Mouse (Mus musculus) CH12.LX (cell line): ENCODE measurements at regions not wholly inside any gene's neighbourhood (a gene's known extent, or its start where the extent isn't known, plus 50 kb on each side); places are given as distances from the start of the nearest gene placed in this dataset.

Experiments
- DNase-seq: peaks from one replicate; pipeline ENCODE4 v3.0.0-alpha.2; 2013; ENCODE audit errors: extremely low read depth
- H3K27ac ChIP-seq: 2 replicates; pipeline ENCODE4 v1.5.1; 2012; ENCODE audit warnings: low read depth, mild to moderate bottlenecking, control low read depth, moderate library complexity; ENCODE audit not compliant: insufficient read depth
- H3K27me3 ChIP-seq: replicated peaks from 2 replicates; pipeline ENCODE3; 2012; ENCODE audit warnings: inconsistent platforms
- H3K36me3 ChIP-seq, 2 experiments: replicated peaks in 1 of 2; 2 replicates each; pipeline versions ENCODE3 to v1.6.1; 2012; ENCODE audit warnings: inconsistent platforms in 1 of 2, low read length in 1 of 2, mild to moderate bottlenecking in 1 of 2, mixed read lengths in 1 of 2, moderate library complexity in 1 of 2; ENCODE audit not compliant: control insufficient read depth in 1 of 2, insufficient read depth in 1 of 2
- H3K4me1 ChIP-seq, 2 experiments: 2 replicates each; pipeline ENCODE4 v1.6.1; 2012; ENCODE audit warnings: inconsistent platforms in 1 of 2, moderate library complexity in 1 of 2; ENCODE audit not compliant: insufficient read depth in 2 of 2, control insufficient read depth in 1 of 2
- H3K4me2 ChIP-seq: 2 replicates; pipeline ENCODE4 v1.6.1; 2012; ENCODE audit warnings: low read depth, mild to moderate bottlenecking, control low read depth; ENCODE audit not compliant: poor library complexity, insufficient read depth, severe bottlenecking
- H3K4me3 ChIP-seq, 3 experiments: fragments of 150-350 bp in 1 of 3; sonication (generic) in 1 of 3; replicated peaks in 1 of 3; 2 replicates each; pipeline versions ENCODE3 to v1.5.1; 2011 to 2012; ENCODE audit warnings: low read depth in 2 of 3, low read length in 2 of 3, mild to moderate bottlenecking in 2 of 3, moderate library complexity in 2 of 3, control low read depth in 1 of 3, improper control_type of control experiment in 1 of 3, inconsistent platforms in 1 of 3, mixed read lengths in 1 of 3; ENCODE audit not compliant: poor library complexity in 1 of 3
- H3K79me2 ChIP-seq: replicated peaks from 2 replicates; pipeline ENCODE4 v1.6.1; 2012; ENCODE audit warnings: mild to moderate bottlenecking, moderate library complexity; ENCODE audit not compliant: control insufficient read depth, poor library complexity, insufficient read depth, severe bottlenecking; ENCODE audit errors: extremely low read depth
- H3K9ac ChIP-seq: 2 replicates; pipeline ENCODE4 v1.6.1; 2012; ENCODE audit warnings: low read depth, mild to moderate bottlenecking, control low read depth, moderate library complexity; ENCODE audit not compliant: insufficient read depth
- H3K9me3 ChIP-seq: replicated peaks from 2 replicates; pipeline ENCODE3; 2012; ENCODE audit warnings: low read length, inconsistent platforms, mixed read lengths
- BHLHE40 ChIP-seq: IDR thresholded peaks from 2 replicates; pipeline ENCODE4 v1.6.1; 2011; ENCODE audit warnings: mild to moderate bottlenecking, low read depth, low read length, improper control_type of control experiment
- CHD1 ChIP-seq: IDR thresholded peaks from 2 replicates; pipeline ENCODE4 v1.6.1; 2012; ENCODE audit warnings: low read depth, low read length, improper control_type of control experiment, inconsistent platforms
- CHD2 ChIP-seq: IDR thresholded peaks from 2 replicates; pipeline ENCODE4 v1.6.1; 2011; ENCODE audit warnings: low read length, improper control_type of control experiment
- E2F4 ChIP-seq: IDR thresholded peaks from 2 replicates; pipeline ENCODE4 v1.6.1; 2011; ENCODE audit warnings: low read depth, low read length, improper control_type of control experiment; ENCODE audit not compliant: insufficient replicate concordance
- EP300 ChIP-seq: IDR thresholded peaks from 2 replicates; pipeline ENCODE4 v1.6.1; 2011; ENCODE audit warnings: low read length, improper control_type of control experiment
- ETS1 ChIP-seq: conservative IDR thresholded peaks from 2 replicates; pipeline ENCODE4 v1.6.1; 2012; ENCODE audit warnings: low read depth, mild to moderate bottlenecking, inconsistent platforms, low read length, improper control_type of control experiment, moderate library complexity
- HCFC1 ChIP-seq: IDR thresholded peaks from 2 replicates; pipeline ENCODE4 v1.6.1; 2012; ENCODE audit warnings: low read depth, mild to moderate bottlenecking, inconsistent platforms, low read length, improper control_type of control experiment
- JUN ChIP-seq: IDR thresholded peaks from 2 replicates; pipeline ENCODE4 v1.6.1; 2011; ENCODE audit warnings: low read depth, mild to moderate bottlenecking, low read length, improper control_type of control experiment, moderate library complexity; ENCODE audit not compliant: insufficient read depth
- KAT2A ChIP-seq: IDR thresholded peaks from 2 replicates; pipeline ENCODE4 v1.6.1; 2012; ENCODE audit warnings: low read length, improper control_type of control experiment, inconsistent platforms; ENCODE audit not compliant: insufficient replicate concordance
- MAZ ChIP-seq: IDR thresholded peaks from 2 replicates; pipeline ENCODE4 v1.6.1; 2012; ENCODE audit warnings: low read depth, mild to moderate bottlenecking, inconsistent platforms, low read length, improper control_type of control experiment, moderate library complexity
- MEF2A ChIP-seq: IDR thresholded peaks from 2 replicates; pipeline ENCODE4 v1.6.1; 2014; ENCODE audit warnings: low read depth, mild to moderate bottlenecking, inconsistent platforms, low read length, improper control_type of control experiment, borderline replicate concordance
- MYC ChIP-seq: IDR thresholded peaks from 2 replicates; pipeline ENCODE4 v1.6.1; 2011; ENCODE audit warnings: low read depth, mild to moderate bottlenecking, improper control_type of control experiment, low read length
- NELFE ChIP-seq: IDR thresholded peaks from 2 replicates; pipeline ENCODE4 v1.6.1; 2011; ENCODE audit warnings: low read depth, low read length, improper control_type of control experiment
- NRF1 ChIP-seq: IDR thresholded peaks from 2 replicates; pipeline ENCODE4 v1.6.1; 2014; ENCODE audit warnings: low read depth, mild to moderate bottlenecking, inconsistent platforms, low read length, improper control_type of control experiment, moderate library complexity
- POLR2AphosphoS2 ChIP-seq: IDR thresholded peaks from 2 replicates; pipeline ENCODE4 v1.6.1; 2011; ENCODE audit warnings: low read depth, low read length, improper control_type of control experiment
- RCOR1 ChIP-seq: conservative IDR thresholded peaks from 2 replicates; pipeline ENCODE4 v1.6.1; 2012; ENCODE audit warnings: low read depth, mild to moderate bottlenecking, inconsistent platforms, low read length, improper control_type of control experiment
- SMC3 ChIP-seq: IDR thresholded peaks from 2 replicates; pipeline ENCODE4 v1.6.1; 2011; ENCODE audit warnings: low read depth, low read length, improper control_type of control experiment
- TCF12 ChIP-seq: IDR thresholded peaks from 2 replicates; pipeline ENCODE4 v1.6.1; 2014; ENCODE audit warnings: low read depth, mild to moderate bottlenecking, inconsistent platforms, low read length, improper control_type of control experiment
- UBTF ChIP-seq: IDR thresholded peaks from 2 replicates; pipeline ENCODE4 v1.6.1; 2012; ENCODE audit warnings: low read depth, mild to moderate bottlenecking, inconsistent platforms, low read length, improper control_type of control experiment, moderate library complexity
- USF1 ChIP-seq: IDR thresholded peaks from 2 replicates; pipeline ENCODE4 v1.6.1; 2014; ENCODE audit warnings: low read depth, mild to moderate bottlenecking, inconsistent platforms, low read length, improper control_type of control experiment
- USF2 ChIP-seq: conservative IDR thresholded peaks from 2 replicates; pipeline ENCODE4 v1.6.1; 2011; ENCODE audit warnings: low read depth, low read length, improper control_type of control experiment
- ZC3H11A ChIP-seq: IDR thresholded peaks from 2 replicates; pipeline ENCODE4 v1.6.1; 2012; ENCODE audit warnings: low read depth, mild to moderate bottlenecking, inconsistent platforms, low read length, improper control_type of control experiment
- ZKSCAN1 ChIP-seq: IDR thresholded peaks from 2 replicates; pipeline ENCODE4 v1.6.1; 2012; ENCODE audit warnings: low read depth, inconsistent platforms, low read length, improper control_type of control experiment, borderline replicate concordance
- ZMIZ1 ChIP-seq: IDR thresholded peaks from 2 replicates; pipeline ENCODE4 v1.6.1; 2012; ENCODE audit warnings: low read depth, mild to moderate bottlenecking, inconsistent platforms, low read length, improper control_type of control experiment
- dilution Hi-C: fragments of 300-500 bp; cut with MboI; formaldehyde crosslinking; loops from 2 replicates; pipeline ENCODE4 v1.14.3; 2020; ENCODE audit warnings: low sequenced_read_pairs; ENCODE audit not compliant: extremely low pct_unique_long_range_greater_than_20kb, extremely low pct_ligation_motif_present
- in situ Hi-C: fragments of 300-500 bp; cut with MboI; formaldehyde crosslinking; loops from 3 replicates; pipeline ENCODE4 v1.14.3; 2019; ENCODE audit warnings: low sequenced_read_pairs, low pct_ligation_motif_present, low pct_unique_long_range_greater_than_20kb, mixed read lengths

DNA sequence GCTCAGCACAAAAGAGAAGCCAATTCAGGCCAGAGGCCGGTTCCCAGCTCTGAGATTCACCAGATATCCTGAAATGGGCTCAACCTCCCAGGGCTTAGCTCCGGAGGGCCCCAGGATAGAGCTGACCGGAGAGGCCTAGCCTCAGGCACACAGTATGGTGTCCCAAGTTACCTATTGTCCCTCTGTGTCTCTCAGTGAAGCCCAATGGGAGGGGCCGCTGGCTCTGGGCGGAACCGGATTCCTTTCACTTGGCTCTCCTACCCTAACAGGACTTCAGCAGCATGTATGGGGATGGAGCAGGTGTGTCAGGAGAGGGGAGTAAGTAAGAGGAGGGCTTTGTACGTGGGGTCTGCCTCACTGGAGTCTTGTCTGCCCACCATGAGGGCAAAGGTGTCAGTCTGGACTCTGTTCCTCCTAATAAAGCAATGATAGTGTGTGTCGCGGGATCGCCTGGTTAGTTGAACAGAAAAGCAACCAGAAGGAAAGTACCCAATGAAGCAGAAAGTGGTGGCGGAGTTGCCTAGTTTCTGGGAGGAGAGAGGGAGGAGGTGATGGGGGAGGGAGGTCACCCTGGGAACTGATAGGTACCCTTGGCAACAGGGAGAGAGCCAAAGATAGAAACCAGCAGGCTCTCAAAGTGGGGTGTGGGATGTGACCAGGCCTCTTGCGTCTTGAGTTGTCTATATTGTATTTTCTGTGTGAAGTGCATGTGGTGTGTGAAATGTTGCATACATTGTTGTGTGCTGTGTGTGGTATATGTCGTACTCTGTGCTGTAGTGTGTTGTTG, 74.8 kb upstream of the Podxl start:
- H3K4me3 ChIP-seq = no peak overlapping the region
- dilution Hi-C loops = no loop called here
- TF ChIP-seq E2F4 (no peak), BHLHE40 (no peak), UBTF (no peak), SMC3 (no peak), USF1 (no peak), USF2 (no peak), NELFE (no peak), RCOR1 (no peak), CHD1 (no peak), CHD2 (no peak), HCFC1 (no peak), ZMIZ1 (no peak), TCF12 (no peak), ZKSCAN1 (no peak), ZC3H11A (no peak), ETS1 (no peak)
- no peak overlapping the region for H3K27ac ChIP-seq
- H3K27me3 ChIP-seq = peaks cover 55% of the 10 kb centered on the region
- no peaks in the 10 kb centered on the region for H3K9me3 ChIP-seq
- in situ Hi-C loops = no loop called here
- DNase-seq = no peak
- no peak overlapping the region for H3K9ac ChIP-seq
- no peaks in the 10 kb centered on the region for H3K36me3 ChIP-seq
- H3K4me2 ChIP-seq = no peak overlapping the region
- H3K79me2 ChIP-seq = no peaks in the 10 kb centered on the region
- H3K4me1 ChIP-seq = peaks cover 4 to 5% of the 10 kb centered on the region in 2 experiments; a peak in 2 of 4 replicates

DNA sequence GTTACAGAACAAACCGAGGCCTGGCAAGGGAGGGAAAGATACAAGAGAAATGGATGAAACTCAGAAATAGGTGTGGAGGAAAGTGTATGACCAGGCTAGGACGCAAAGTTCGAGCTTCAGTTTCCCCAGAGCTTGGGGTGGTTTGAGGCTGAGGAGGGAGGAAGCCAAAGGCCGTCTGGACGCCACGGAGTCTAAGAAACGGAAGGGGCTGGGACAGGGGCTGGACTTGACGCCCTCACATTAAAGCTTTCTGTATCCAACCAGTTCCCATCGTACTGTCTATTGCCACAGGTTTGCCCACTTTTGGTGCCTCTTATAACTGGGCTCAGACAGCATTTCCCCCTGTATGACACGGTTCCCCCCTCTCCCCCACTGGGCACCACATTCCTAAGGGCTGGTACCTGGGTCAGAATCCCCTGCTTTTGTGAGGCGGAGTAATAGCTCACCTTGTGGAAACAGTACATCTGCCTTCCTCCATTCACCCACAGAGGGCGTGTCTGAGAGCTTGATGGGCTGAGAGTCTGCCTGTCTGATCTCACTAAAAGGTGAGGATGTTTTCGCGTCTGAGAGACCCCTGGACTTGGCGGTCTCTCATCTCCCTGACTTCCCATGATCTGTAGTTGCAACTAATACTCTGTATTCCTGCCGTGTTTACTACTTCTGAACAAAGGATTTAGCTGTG, 73.7 kb upstream of the Podxl start:
- Histone ChIP-seq H3K4me3 (no peak overlapping the region), H3K4me1 (peaks cover 2 to 12% of the 10 kb centered on the region in 2 experiments), H3K79me2 (no peaks in the 10 kb centered on the region), H3K9me3 (no peaks in the 10 kb centered on the region), H3K27ac (no peak overlapping the region), H3K36me3 (no peaks in the 10 kb centered on the region), H3K4me2 (no peak overlapping the region), H3K27me3 (peaks cover 61% of the 10 kb centered on the region), H3K9ac (no peak overlapping the region)
- no peak for DNase-seq
- in situ Hi-C loops = no loop called here
- dilution Hi-C loops = no loop called here
- TF ChIP-seq MAZ = no peak
- TF ChIP-seq E2F4 = no peak
- TF ChIP-seq MEF2A = no peak
- TF ChIP-seq ZMIZ1 = no peak
- no peak for TF ChIP-seq POLR2AphosphoS2
- TF ChIP-seq MYC = no peak
- no peak for TF ChIP-seq RCOR1
- no peak for TF ChIP-seq NRF1
- no peak for TF ChIP-seq HCFC1
- TF ChIP-seq CHD1 = no peak
- TF ChIP-seq EP300 = no peak
- TF ChIP-seq KAT2A = no peak
- TF ChIP-seq JUN = no peak
- TF ChIP-seq SMC3 = no peak
- no peak for TF ChIP-seq NELFE
